Mouse (Mus musculus): ENCODE data around the gene Ddx41. TPM values are rescaled to one million over a fixed set of nuclear protein-coding genes. Genes with fewer than 3 reads are reported as not detected.

Gene Ddx41
- polyA plus RNA-seq, 1 experiment, result 40.3 TPM

DNA sequence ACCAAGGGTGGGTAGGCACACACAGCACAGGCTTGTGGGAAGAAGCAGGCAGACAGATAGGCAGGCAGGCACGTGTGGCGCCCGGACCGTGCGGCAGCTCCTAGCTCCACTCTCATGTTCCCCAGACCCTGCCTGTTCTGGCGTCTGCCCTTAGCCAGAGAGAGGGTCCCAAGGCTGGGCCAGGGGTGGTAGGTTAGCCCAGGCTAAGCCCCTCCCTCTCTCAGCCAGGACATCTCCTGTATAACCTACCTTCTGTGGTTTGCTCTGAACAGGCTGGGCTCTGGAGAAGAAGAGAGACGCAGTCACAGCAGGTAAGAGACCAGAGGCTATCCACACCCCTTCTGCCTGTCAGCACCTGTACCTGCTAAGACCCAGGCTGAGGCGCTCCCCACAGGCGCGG lies 27.9 kb downstream of the Ddx41 start:
- H3K27ac ChIP-seq (ENCODE audit: control insufficient read depth, insufficient read depth, low read depth, low read length, poor library complexity), result no peak overlapping the region
- H3K4me1 ChIP-seq (ENCODE audit: control insufficient read depth, insufficient read depth, low read length), result peaks cover 6% of the 10 kb centered on the region
- H3K4me3 ChIP-seq (replicated peaks; ENCODE audit: control insufficient read depth, low read depth, low read length), result no peak overlapping the region
- TF ChIP-seq CTCF (IDR thresholded peaks at IDR 0.05; ENCODE audit: control insufficient read depth, insufficient read depth, low read length), result no peak
- no peak for TF ChIP-seq POLR2A (IDR thresholded peaks at IDR 0.05; ENCODE audit: borderline replicate concordance, control insufficient read depth, low read depth, low read length)
- WGBS, result 94% methylated on average over 10 of the region's 10 CpGs

DNA sequence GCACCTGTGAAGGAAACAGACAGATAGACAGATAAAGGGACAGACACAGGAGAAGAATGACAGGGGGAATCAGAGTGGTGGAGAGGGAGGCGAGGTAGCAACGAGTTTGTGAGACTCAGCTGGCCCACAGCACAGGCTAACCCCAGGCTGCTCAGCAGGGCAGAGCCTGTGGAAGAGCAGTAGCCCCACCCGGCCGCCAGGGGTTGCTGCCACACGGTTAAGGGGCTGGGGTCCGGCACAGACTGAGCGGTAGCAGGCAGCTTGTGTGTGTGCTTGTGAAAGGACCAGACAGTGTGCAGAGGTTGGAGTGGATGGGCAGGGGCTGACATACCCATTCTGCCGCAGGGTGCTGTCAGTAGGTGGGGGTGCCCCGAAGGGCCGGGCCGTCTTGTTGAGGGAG lies 28.6 kb downstream of the Ddx41 start:
- TF ChIP-seq POLR2A (IDR thresholded peaks at IDR 0.05; ENCODE audit: borderline replicate concordance, control insufficient read depth, low read depth, low read length) (no peak), CTCF (IDR thresholded peaks at IDR 0.05; ENCODE audit: control insufficient read depth, insufficient read depth, low read length) (no peak)
- H3K4me3 ChIP-seq (replicated peaks; ENCODE audit: control insufficient read depth, low read depth, low read length), result no peak overlapping the region
- peaks cover 6% of the 10 kb centered on the region for H3K4me1 ChIP-seq (ENCODE audit: control insufficient read depth, insufficient read depth, low read length)
- 82% methylated on average over 11 of the region's 11 CpGs for WGBS
- no peak overlapping the region for H3K27ac ChIP-seq (ENCODE audit: control insufficient read depth, insufficient read depth, low read depth, low read length, poor library complexity)

GRCm38 (mm10) chr13:55506697-55507096 lies 29.8 kb downstream of the Ddx41 start:
- TF ChIP-seq CTCF (IDR thresholded peaks at IDR 0.05; ENCODE audit: control insufficient read depth, insufficient read depth, low read length) (no peak), POLR2A (IDR thresholded peaks at IDR 0.05; ENCODE audit: borderline replicate concordance, control insufficient read depth, low read depth, low read length) (no peak)
- H3K4me3 ChIP-seq (replicated peaks; ENCODE audit: control insufficient read depth, low read depth, low read length), result no peak overlapping the region
- WGBS, result 88% methylated on average over 10 of the region's 10 CpGs
- no peak overlapping the region for H3K27ac ChIP-seq (ENCODE audit: control insufficient read depth, insufficient read depth, low read depth, low read length, poor library complexity)
- H3K4me1 ChIP-seq (ENCODE audit: control insufficient read depth, insufficient read depth, low read length), result peaks cover 4% of the 10 kb centered on the region

GRCm38 (mm10) chr13:55505810-55506209 lies 30.6 kb downstream of the Ddx41 start:
- no peak for TF ChIP-seq POLR2A (IDR thresholded peaks at IDR 0.05; ENCODE audit: borderline replicate concordance, control insufficient read depth, low read depth, low read length)
- TF ChIP-seq CTCF (IDR thresholded peaks at IDR 0.05; ENCODE audit: control insufficient read depth, insufficient read depth, low read length), result no peak
- Histone ChIP-seq H3K4me1 (ENCODE audit: control insufficient read depth, insufficient read depth, low read length) (peaks cover 1% of the 10 kb centered on the region; the same call in 1 of the 2 replicates), H3K4me3 (replicated peaks; ENCODE audit: control insufficient read depth, low read depth, low read length) (no peak overlapping the region), H3K27ac (ENCODE audit: control insufficient read depth, insufficient read depth, low read depth, low read length, poor library complexity) (no peak overlapping the region)
- WGBS, result 91% methylated on average over 9 of the region's 9 CpGs

DNA sequence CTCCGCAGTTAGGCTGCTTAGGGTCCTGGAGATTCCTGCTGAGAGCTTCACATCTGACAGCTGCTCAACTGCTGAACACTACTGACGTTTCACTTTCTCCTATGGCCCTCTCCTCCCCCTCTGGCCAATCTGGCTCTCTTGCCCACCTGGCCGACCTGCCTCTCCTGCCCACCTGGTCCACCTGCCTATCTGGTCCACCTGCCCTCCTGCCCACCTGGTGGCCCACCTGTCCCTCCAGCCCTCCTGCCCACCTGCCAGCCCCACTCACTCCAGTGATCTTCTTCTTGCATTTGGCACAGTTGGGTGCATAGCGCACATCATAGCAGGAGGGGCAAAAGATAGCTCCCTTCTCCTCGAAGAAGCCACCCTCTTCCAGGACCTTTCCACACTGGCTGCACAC lies 32.1 kb downstream of the Ddx41 start:
- no peak overlapping the region for H3K27ac ChIP-seq (ENCODE audit: control insufficient read depth, insufficient read depth, low read depth, low read length, poor library complexity)
- TF ChIP-seq POLR2A (IDR thresholded peaks at IDR 0.05; ENCODE audit: borderline replicate concordance, control insufficient read depth, low read depth, low read length) (no peak), CTCF (IDR thresholded peaks at IDR 0.05; ENCODE audit: control insufficient read depth, insufficient read depth, low read length) (no peak)
- no peaks in the 10 kb centered on the region for H3K4me1 ChIP-seq (ENCODE audit: control insufficient read depth, insufficient read depth, low read length)
- H3K4me3 ChIP-seq (replicated peaks; ENCODE audit: control insufficient read depth, low read depth, low read length), result no peak overlapping the region
- 87% methylated on average over 5 of the region's 5 CpGs for WGBS

GRCm38 (mm10) chr13:55502405-55502804 lies 34.1 kb downstream of the Ddx41 start:
- H3K4me1 ChIP-seq (ENCODE audit: control insufficient read depth, insufficient read depth, low read length), result no peaks in the 10 kb centered on the region
- H3K27ac ChIP-seq (ENCODE audit: control insufficient read depth, insufficient read depth, low read depth, low read length, poor library complexity), result no peak overlapping the region
- H3K4me3 ChIP-seq (replicated peaks; ENCODE audit: control insufficient read depth, low read depth, low read length), result no peak overlapping the region
- TF ChIP-seq POLR2A (IDR thresholded peaks at IDR 0.05; ENCODE audit: borderline replicate concordance, control insufficient read depth, low read depth, low read length) (no peak), CTCF (IDR thresholded peaks at IDR 0.05; ENCODE audit: control insufficient read depth, insufficient read depth, low read length) (no peak)
- 78% methylated on average over 8 of the region's 8 CpGs for WGBS

DNA sequence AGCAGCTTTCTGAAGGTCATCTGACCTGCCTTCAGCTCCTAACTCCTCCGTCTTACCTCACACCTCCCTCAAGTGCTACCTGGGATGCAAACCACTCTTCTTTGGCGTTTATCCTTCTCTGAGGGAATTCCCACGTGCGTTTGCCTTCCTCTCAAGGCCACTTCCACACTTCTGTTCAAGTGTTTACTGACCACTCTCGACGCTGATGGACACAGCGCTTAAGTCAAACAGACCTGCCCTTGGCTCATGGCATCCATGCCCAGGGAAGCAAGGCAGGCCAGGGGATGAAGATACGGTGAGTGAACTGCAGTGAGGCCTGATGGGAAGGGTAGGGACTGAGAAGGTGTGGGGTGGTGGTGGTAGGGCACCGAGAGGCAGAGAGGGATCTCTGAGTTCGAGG lies 35.9 kb downstream of the Ddx41 start:
- Histone ChIP-seq H3K4me1 (ENCODE audit: control insufficient read depth, insufficient read depth, low read length) (no peaks in the 10 kb centered on the region), H3K27ac (ENCODE audit: control insufficient read depth, insufficient read depth, low read depth, low read length, poor library complexity) (no peak overlapping the region), H3K4me3 (replicated peaks; ENCODE audit: control insufficient read depth, low read depth, low read length) (no peak overlapping the region)
- 80% methylated on average over 10 of the region's 10 CpGs for WGBS
- TF ChIP-seq POLR2A (IDR thresholded peaks at IDR 0.05; ENCODE audit: borderline replicate concordance, control insufficient read depth, low read depth, low read length) (no peak), CTCF (IDR thresholded peaks at IDR 0.05; ENCODE audit: control insufficient read depth, insufficient read depth, low read length) (no peak)

DNA sequence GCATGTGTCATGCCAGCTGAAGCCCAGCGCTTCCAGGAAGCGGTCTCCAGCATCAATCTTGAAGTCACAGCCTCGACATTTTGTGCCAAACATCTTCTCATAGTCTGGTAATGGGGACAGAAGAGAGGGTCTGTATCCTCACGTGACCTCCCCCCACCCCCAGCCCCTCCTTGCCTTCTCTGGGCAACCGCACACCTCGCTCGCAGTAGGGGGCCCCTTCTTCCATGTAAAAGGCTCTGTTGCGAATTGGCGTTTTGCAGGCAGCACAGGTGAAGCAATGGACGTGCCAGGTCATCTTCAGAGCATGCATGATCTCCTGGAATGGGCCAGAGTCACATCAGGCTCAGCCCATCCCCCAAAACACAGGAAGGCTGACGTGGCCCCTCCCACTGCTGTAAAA lies 37.6 kb downstream of the Ddx41 start:
- Histone ChIP-seq H3K4me1 (ENCODE audit: control insufficient read depth, insufficient read depth, low read length) (no peaks in the 10 kb centered on the region), H3K4me3 (replicated peaks; ENCODE audit: control insufficient read depth, low read depth, low read length) (no peak overlapping the region), H3K27ac (ENCODE audit: control insufficient read depth, insufficient read depth, low read depth, low read length, poor library complexity) (no peak overlapping the region)
- TF ChIP-seq CTCF (IDR thresholded peaks at IDR 0.05; ENCODE audit: control insufficient read depth, insufficient read depth, low read length) (no peak), POLR2A (IDR thresholded peaks at IDR 0.05; ENCODE audit: borderline replicate concordance, control insufficient read depth, low read depth, low read length) (no peak)
- 83% methylated on average over 11 of the region's 11 CpGs for WGBS

DNA sequence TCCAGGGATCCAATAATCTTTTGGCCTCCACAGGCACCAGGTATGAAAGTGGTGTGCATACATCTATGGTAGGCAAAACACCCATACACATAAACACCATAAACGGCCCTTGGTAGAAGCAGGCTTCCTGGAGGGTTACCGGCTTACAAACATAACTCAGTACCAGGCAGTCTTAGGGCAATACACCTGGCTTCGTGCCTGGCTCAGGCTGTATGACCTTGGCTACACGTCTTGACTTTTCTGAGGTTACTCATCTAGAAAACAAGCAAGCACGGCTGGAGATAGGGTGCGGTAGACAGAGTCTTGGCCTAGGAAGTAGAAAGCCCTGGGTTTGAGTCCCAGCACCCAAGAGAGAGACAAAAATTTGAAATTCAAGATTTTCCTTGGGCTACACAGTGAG lies 39.8 kb downstream of the Ddx41 start:
- Histone ChIP-seq H3K4me3 (replicated peaks; ENCODE audit: control insufficient read depth, low read depth, low read length) (no peak overlapping the region), H3K27ac (ENCODE audit: control insufficient read depth, insufficient read depth, low read depth, low read length, poor library complexity) (no peak overlapping the region), H3K4me1 (ENCODE audit: control insufficient read depth, insufficient read depth, low read length) (no peaks in the 10 kb centered on the region)
- 83% methylated on average over 6 of the region's 6 CpGs for WGBS
- TF ChIP-seq POLR2A (IDR thresholded peaks at IDR 0.05; ENCODE audit: borderline replicate concordance, control insufficient read depth, low read depth, low read length) (no peak), CTCF (IDR thresholded peaks at IDR 0.05; ENCODE audit: control insufficient read depth, insufficient read depth, low read length) (no peak)

All from bone marrow, adult 2 months (tissue).